Mouse (Mus musculus) ovary, postnatal 36 days (tissue): ENCODE results near the gene Erc2.

Source experiments
- DNase-seq: peaks from one replicate; pipeline ENCODE4 v3.0.0; 2022; ENCODE audit warnings: low spot score, mixed read lengths

Erc2 gene

DNA sequence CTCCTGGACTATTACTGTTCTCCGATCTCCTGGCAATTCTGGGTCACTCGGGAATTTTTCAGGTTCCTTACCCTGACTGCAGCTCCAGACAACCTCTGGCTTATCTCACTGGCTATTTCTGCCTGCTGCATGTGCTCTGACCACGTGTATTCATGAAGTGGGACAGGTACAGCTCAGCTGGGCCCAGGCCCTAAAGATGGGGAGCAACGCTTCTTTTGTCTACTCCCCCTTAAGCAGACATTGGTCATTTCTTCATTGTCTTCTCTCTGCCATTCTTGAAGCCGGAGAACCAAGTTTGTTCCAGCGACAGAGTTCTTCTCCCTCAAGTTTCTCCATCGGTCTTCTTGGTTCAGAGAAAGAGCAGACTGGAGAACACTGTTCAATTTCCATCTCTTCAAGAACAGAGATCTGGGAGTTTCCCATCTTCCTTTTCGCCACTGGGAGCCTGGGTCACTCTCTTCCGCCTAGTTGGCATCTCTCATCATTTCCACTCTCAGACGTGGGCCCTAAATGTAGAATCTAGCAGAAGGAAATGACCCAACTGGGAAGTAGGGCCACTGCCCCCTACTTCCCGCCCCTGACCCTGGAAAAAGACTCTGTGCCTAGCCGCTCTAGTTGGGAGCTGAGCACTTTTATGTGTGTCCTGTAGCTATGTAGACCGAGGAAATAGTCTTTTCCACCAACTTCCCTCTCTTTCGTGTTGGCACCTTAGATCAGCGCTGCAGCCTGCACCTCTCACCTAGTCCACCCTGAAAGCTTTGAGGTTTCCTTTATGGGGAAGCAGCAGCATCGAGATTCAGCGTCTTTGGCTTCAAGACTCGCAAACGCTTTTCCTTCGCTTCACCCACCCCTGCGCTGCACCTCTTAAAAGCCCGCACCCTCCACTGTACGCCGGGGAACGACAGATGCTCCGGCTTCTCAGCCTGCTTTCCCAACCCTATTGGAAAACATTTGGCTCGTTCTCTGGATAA lies 886.3 kb downstream of the Erc2 start:
- no peak for DNase-seq

DNA sequence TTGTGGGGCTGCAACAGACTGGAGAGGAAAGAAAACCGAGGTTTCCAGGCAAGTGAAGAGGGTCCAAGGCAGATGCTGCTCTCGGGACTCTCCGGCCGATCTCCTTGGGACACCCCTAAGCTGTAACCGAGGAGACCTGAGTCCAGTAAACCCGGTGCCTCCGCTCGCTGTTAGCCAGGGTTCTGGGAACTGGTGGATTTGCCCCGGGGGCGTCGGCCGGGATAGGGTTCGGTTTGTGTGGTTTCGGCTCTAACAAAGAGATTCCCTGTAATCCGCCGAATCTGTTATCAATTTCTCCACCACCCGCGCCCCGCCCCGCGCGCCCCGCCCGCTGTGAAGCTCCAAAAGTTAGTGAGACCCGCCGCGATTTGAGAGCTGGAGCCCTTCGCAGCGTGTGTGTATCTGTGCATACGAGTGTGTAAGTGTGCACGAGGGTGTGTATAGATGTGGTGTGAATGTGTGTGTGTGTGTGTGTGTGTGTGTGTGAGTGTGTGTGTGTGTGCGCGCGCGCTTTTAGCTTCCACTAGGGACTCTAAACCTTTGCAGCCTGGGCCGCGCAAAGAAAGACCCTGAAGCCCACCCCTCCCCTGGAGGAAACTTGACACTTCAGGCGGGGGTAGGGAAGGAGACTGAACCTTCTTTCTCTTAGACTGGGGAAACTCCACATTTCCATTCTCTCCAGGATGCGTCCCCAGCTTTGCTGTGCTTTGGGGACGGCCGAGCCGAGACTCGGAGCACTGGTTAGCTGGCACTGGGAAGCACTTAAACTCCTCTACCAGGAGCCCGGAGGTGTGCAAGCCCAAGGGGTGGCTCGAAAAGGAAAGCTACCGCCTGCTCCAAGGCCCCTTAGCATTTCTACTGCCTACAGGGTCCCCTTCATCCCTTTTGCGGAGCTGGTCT lies 887.5 kb downstream of the Erc2 start:
- peak; percentile 43 for DNase-seq

DNA sequence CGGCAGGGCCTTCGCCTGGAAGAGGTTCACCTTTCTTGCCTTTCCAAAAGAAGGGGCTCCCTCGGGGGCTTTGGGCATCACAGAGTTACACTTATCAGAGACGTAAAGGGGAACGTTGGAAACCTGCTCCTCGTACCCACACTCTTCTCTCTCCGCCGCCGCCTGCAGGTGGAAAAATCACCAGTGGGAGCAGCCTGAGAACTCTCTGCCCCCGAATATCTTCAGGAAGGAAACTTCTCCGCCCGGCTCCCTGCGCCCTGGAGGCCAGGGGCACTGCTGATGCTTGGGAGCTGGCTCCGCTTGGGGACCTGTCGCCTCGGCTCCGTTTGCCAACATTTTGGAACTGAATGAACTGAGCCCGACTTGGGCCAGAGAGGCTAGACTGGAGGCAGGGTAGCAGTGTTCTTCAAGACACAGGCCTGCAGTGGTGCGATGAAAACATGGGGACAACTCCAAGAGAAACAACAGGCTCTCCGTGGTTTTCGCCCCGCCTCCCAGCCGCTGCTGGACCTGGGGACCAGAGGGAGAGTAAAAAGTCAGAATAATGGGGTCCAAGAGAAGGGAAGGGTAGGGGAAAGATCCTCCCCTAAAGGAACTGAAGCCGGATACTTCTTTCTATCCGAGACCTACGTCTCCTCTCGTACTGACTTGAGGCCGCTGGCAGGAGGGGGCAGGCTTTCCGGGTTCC lies 888.3 kb downstream of the Erc2 start:
- peak; percentile 34 for DNase-seq

DNA sequence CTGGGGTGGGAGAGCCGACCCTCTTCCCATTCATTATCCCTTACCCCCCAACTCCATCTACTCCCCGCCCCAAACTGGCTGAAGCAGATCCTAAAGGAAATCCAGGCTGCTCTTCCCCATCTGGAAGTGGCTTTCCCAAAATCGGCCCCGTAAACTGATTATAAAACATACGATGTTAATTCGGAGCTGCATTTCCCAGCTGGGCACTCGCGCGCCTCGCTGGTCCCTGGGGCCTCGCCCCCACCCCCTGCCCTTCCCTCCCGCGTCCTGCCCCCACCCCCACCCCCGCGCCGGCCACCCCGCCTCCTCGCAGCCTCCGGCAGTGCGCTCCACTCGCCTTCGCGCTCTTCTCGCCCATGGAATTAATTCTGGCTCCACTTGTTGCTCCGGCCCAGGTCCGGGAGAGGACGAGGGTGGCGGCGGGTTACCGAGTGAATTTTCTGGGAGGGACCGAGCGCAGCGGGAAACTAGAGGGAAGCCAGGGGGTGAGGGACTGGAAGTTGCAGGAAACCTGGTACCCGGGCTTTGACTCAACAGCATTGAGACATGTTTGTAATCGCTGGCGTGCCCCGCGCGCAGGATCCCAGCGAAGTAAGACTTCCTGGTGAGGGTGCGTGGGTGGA lies 888.9 kb downstream of the Erc2 start:
- DNase-seq, result peak; percentile 27

DNA sequence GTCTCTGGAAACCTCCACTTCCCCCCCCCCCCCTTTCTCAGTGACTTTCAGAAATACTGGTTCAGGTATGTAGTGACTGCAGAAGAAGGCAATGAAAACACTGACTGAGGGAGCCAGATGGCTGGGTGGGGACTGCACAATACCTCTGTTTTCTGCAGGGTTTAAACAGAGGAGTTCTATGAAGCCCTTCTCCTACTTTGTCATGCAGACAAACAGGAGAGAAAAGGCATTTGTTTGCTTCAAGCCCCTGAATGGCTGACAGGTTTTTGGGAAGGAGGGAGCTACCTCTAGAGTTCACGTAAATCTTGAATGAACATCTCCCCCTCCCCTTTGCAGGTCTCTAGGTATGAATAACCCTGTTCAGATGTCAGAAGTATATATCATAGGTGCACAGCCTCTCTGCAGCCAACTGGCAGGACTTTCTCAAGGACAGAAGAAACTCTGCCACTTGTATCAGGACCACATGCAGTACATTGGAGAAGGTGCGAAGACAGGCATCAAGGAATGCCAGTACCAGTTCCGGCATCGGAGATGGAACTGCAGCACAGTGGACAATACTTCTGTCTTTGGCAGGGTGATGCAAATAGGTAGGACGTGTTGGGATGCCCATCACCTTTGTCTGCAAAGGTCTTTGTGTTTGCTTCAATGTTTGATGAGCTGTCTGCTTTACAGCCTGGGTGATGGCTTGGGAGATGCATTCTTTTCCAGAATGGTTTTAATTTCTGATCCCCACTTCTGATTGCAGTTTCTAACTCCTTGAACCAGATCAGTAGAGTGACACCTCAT lies 890.8 kb downstream of the Erc2 start:
- no peak for DNase-seq

DNA sequence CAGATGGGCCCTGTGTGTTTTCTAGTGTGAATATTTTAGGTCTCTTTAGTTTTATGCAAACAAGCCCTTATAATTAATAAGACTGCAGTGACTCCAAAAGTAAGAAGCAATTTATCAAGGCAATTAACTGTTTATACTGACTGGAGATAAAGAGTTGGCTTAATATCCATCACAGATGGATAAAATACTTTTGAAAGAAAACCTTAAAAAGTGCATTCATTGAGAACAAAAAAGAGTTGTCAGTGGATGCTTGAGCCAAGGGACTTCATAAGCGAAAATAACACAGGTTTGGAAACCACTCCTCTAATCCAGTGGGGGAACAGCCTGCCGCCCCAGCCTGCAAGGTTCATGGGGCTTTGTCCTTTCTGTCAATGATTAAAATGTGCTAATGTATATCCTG lies 891.9 kb downstream of the Erc2 start:
- no peak for DNase-seq

DNA sequence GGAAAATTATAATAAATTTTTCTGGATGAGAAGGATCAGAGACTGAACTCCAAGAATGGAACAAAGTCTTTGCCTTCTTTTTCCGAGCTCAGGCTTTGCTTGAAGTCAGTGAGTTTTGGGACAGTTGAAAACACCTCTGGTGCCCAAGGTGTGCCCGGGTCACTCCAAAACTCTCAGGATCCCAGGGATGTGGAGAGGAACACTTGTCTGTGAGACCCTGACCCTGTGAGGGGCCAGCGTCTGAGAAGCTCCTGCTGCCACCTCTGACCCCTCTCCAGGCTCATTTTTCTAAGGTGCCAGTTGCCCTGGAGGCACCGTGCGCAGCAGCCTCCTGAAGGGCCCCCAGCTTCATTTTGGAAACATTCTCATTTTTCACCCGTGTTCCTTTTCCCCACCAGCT lies 893.1 kb downstream of the Erc2 start:
- no peak for DNase-seq

DNA sequence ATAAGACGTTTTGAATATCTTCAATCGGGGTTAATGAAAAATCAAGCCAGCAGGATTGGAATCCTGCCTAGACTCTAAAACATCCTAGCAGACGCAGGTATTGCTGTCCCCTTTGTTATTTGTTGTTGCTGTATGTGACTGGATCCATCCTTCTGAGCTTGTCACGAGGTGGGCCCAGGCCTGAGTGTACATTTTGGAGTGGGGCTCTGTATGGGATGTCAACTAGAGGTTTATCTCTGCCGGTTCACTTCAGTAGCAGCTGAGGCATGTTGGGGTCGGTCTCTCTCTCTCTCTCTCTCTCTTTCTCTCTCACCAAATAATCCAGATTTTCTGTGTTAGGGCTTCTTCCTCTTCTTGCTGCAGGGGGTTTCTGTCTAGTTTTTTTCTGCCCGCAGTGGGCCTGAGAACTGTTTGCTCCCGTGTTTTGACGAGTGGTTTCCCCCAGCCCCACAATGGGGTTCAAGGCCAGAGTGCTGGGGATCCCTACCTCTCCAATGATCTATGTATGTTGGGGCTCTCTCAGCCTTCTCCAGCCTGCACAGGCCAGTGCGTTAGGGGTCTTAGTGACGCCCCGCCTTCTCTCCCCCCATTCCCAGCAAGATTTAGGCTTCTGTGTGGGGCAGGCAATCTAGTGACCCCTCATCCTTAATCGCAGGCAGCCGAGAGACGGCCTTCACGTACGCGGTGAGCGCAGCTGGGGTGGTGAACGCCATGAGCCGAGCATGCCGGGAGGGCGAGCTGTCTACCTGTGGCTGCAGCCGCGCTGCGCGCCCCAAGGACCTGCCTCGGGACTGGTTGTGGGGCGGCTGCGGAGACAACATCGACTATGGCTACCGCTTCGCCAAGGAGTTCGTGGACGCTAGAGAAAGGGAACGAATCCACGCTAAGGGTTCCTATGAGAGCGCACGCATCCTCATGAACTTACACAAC lies 895.7 kb downstream of the Erc2 start:
- DNase-seq, result no peak

DNA sequence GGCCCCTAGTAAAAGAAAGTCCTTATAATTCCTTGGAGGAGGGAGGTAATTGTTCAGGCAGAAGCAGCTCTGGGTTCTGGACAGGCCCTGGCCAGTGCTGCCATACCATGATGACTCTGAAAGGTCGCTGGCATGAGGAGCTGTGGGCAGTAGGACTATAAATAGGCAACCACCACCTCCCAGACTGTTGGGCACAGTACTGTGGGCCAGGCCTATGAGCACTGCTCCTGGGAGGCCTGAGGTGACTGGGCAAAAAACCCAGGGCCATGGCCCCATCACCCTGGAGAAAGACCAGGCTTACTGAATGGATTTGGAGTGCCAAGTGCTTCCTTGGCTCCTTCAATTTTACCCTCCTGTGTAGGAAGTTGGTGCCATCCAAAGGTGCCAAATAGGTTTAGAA lies 898.9 kb downstream of the Erc2 start:
- no peak for DNase-seq

DNA sequence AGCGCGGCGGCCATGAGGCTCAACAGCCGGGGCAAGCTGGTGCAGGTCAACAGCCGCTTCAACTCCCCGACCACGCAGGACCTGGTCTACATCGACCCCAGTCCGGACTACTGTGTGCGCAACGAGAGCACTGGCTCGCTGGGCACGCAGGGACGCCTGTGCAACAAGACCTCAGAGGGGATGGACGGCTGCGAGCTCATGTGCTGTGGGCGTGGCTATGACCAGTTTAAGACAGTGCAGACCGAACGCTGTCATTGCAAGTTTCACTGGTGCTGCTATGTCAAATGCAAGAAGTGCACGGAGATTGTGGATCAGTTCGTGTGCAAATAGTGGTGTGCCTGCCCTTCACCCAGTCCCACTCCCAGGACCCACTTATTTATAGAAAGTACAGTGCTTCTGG lies 900.4 kb downstream of the Erc2 start:
- no peak for DNase-seq

DNA sequence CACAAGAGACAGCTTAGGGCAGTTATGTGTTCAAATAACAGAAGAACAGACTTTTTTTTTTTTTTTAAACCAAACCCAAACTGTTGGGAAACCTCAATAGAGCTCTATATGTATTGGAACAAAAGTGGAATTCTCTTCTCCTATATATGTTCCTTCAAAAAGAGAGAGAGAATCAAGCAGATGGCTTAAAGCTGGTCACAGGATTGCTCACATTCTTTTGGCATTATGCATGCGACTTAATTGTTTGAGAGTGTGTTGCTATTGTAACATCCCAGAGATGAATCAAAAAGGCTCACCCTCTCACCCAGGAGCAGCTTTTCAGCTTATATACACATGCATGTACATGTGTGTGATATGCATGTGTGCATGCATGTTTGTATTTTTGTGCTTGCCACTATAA lies 903.3 kb downstream of the Erc2 start:
- no peak for DNase-seq
